Mouse (Mus musculus) embryo, embryonic 10.5 days (tissue): ENCODE data around the gene Prdm16.

ENCODE experiments used
- DNase-seq: peaks from one replicate; pipeline ENCODE4 v3.0.0-alpha.2; 2015; ENCODE audit warnings: low spot score

Gene Prdm16

GRCm38 (mm10) chr4:154556418-154556817 lies 80.3 kb downstream of the Prdm16 start:
- no peak for DNase-seq

DNA sequence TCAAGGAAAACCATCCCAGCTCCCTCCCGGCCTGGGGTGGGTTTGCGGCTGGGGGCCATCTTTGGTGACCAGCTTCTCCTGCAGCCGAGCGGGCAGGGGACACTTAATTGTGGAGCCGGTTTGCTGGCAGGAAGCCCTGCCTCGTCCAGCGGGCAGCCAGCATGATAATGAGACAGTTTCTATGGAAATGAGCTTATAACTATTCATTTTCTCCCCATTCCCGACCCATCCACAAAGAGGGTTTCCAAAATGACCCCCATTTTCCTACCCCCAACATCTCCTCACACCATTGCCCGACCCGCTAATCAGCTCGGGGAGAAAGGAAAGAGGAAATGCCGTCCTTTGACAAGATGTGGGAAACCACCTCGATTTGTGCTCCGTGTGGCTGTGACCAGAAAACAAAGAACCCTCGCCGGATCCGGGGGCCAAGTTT lies 86.7 kb downstream of the Prdm16 start:
- DNase-seq: peak; percentile 53

GRCm38 (mm10) chr4:154549497-154549896 lies 87.2 kb downstream of the Prdm16 start:
- DNase-seq: no peak

- DNase-seq: no peak
These were observed 89.4 kb downstream of the Prdm16 start for GRCm38 (mm10) chr4:154547176-154547855.

- DNase-seq: no peak
These were observed 91.4 kb downstream of the Prdm16 start for GRCm38 (mm10) chr4:154545296-154545695.

- peak; percentile 66 for DNase-seq
These were observed 92.8 kb downstream of the Prdm16 start for GRCm38 (mm10) chr4:154543921-154544320.

DNA sequence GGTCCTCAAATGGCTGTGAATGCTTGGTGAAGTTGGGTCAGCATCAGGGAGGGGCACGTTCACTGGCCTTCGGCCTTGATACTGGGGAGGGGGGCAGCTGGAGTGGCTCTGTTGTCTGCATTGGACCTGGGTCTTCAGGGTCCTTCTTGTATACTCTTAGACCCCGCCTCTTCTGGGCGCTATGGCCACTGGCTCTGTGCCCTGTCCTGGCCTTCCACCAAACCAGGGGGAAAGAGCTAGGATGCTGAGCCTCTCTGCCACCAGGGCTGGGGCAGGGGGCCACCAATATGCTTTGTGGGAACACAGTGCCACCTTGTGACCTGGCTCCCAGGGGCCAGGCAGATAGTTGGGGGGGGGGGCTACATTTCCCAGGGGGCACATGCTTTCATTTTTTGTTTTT lies 93.5 kb downstream of the Prdm16 start:
- no peak for DNase-seq

- DNase-seq: no peak
These were observed 94.1 kb downstream of the Prdm16 start for GRCm38 (mm10) chr4:154542568-154542967.

GRCm38 (mm10) chr4:154541632-154542276 lies 94.9 kb downstream of the Prdm16 start:
- DNase-seq: no peak

DNA sequence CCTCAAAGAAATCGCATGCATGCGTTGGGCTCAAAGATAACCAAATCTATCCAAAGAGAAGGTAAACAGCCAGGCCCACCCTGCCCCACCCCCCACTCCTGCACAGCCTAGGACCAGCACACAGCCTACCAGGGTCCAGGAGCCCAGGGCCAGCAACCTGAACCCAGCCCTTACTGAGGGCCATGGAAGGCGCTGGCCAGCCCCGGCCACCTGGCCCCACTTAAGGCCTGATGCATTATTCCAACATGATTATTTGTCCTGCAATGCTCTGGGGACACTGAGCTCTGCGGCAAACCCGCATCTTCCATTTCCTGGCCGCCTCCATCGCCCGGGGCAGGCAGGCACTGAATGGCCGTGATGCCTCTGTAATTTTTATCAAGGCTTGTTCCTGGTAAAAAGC lies 96.0 kb downstream of the Prdm16 start:
- peak; percentile 54 for DNase-seq

GRCm38 (mm10) chr4:154539703-154540102 lies 97.0 kb downstream of the Prdm16 start:
- DNase-seq: no peak

DNA sequence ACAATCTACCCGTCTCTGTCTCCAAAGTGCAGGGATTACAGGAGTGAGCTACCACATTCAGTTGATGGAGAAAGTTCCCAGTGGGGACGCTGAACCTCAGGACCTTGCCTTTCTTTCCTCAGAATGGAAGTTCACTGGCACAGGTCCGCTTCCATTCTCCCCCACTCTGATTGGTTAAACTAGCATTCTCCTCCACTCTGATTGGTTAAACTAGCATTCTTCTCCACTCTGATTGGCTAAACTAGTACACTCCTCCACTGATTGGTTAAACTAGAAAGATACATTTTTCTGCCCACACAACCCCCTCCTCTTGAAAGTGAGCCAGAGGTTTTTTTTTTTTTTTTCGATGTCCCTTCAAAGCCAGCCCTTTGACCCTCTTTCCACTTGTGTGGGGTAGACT lies 97.9 kb downstream of the Prdm16 start:
- no peak for DNase-seq

DNA sequence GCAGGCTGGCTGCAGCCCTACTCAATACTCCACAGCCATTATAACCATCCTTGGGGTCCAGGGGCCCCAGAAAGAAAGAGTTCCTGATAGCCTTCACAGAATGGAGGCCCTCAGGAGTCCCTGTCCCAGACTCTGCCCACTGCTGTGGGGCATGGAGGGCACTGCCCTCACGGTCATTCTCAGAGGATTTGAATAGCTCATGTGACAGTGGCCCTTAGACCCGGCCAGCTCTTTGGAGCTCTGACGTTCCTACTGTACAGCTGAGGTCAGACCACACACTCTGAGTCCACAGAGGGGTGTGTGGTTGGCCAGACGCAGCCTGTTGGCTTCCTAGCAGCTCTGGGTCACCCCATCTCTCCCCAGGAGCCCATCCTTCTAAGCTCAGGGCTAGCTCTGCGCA lies 100.6 kb downstream of the Prdm16 start:
- no peak for DNase-seq

DNA sequence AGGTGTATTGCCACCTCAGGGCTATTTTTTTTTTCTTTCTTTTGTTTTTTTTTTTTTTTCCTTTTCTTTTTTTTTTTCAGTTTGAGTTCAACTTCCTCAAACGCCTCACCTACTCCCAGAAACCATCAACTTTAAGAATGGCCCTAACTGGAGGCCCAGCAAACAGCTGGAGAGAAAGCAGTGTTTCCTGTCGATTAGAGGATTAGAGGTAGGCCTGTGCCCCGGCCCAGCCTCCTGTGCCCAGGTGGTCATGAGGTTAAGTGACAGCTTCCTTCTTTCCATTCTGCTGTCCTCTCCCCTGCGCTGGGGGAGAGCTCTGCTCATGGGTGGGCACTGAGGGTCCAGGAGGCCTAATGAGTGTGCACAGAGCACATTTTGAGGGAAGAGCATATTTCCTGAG lies 105.3 kb downstream of the Prdm16 start:
- no peak for DNase-seq

DNA sequence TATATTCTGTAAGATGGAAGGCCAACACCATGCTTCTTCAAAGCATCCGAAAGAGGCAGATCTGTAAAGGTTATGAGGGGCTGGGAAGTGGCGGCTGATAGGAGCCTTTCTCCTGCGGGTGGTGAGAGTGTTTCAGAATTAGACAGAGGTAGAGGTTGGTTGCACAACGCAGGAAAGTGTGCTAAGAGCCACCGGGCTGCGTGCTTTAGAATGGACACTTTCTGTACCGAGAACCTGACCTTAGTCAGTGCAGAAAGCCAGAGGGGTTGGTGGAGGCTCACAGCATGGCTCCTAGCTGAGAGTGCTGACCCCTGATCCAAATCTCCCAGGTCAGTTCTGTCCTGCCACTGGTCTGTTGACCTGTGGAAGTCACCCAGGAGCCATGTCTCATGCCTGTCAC lies 106.3 kb downstream of the Prdm16 start:
- DNase-seq: no peak

DNA sequence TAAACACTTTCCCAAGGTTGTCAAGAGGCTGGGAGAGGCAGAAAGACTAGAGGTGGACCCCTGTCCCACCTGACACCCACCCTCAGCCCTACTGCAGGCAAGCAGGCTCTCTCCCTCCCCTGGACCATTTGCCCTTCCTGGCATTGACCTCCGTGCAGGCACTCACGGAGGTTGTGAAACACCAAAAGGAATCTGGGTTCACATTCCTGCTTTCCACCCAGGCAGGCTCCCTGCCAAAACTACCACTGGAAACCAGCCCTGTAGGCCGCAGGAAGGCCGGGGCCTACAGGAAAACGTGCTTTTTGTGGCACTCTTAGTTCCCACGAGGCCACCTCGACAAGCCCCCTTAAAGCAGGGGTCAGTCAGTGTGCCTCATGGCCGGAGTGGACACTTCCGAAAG lies 109.2 kb downstream of the Prdm16 start:
- no peak for DNase-seq

DNA sequence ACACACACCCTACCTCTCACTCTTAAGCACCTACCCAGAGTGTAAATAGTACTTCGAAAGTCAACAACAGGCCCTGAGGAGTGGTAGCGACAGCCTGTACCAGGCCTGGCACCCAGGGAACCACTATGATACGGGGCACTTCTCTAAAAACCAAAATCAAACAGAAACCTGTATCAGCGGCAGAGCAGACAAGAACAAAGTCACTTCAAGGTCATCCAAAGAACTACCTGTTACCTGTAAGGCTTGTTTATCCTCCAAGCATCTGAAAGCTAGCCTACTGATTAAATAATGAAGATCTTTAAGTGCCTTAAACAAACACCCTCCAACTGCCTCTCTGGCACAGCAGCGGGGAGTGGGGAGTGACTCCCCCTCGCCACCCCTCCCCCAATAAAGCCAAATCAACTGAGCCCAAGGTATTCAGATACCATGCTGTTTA lies 110.3 kb downstream of the Prdm16 start:
- DNase-seq: no peak

GRCm38 (mm10) chr4:154523898-154524297 lies 112.8 kb downstream of the Prdm16 start:
- DNase-seq: no peak

GRCm38 (mm10) chr4:154521881-154522676 lies 114.6 kb downstream of the Prdm16 start:
- no peak for DNase-seq

GRCm38 (mm10) chr4:154519470-154520037 lies 117.1 kb downstream of the Prdm16 start:
- DNase-seq: no peak

GRCm38 (mm10) chr4:154517991-154518390 lies 118.7 kb downstream of the Prdm16 start:
- no peak for DNase-seq

DNA sequence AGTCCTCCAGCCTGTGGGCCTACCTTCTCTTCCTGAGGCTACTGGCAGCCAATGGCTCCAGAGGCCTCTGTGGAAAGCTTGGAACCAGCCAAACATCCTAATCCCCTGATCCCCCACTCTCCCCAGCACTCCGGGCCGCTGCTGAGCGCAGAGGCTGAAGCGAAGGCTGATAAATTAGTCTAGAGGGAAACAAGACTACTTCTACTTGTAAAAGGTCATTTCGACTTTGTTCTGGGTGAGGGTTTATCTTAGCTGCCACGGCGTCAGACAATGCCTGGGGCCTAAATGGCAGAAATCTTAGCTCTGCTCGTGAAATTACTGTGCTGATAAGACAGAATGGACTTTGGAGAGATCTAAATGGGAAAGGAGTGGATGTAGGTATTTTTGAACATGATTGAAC lies 120.2 kb downstream of the Prdm16 start:
- DNase-seq: no peak

DNA sequence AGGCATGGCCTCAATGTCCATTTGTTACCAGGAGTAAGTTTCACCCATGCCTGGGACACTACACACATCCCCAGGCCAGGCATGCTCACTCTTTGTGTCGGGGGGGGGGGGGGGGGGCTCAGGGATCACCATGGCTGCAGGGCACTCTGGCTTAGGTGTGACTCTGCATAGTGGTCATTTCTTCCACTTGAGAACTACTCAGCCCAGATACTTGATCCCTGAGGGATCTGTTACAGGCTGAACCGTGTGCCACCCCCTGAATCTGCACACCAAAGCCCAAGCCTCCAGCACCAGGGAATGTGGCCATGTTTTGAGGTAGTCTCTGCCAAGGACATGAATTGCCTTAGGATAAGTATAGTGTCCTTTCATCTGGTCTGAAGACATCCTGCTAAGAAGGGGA lies 123.0 kb downstream of the Prdm16 start:
- DNase-seq: no peak
